Mouse (Mus musculus) embryo, embryonic 11.5 days (tissue): ENCODE results near the gene Nanos1.

Source experiments
- DNase-seq: peaks from one replicate; pipeline ENCODE4 v3.0.0-alpha.2; 2012; ENCODE audit warnings: low read depth, low spot score

The Nanos1 gene

GRCm38 (mm10) chr19:60788214-60788960 lies 32.6 kb downstream of the Nanos1 start:
- no peak for DNase-seq

DNA sequence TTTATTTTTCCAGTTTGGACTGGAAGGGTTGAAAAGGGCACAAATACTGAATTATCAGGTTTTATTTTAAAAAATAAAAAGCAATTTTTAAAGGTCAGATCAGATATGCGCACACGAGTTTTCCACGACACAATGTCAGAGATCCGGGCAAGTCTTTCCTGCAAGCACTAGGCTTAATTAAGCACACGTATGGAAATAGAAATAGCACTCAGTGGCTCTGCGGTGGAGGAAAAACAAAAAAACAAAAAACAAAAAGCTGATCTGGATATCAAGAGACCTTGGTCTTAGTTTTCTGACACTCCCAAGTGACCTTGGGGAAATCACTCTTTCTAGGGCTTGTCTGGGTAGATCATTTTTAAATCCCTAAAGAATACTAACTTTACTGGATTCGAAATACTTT lies 33.7 kb downstream of the Nanos1 start:
- DNase-seq: no peak

DNA sequence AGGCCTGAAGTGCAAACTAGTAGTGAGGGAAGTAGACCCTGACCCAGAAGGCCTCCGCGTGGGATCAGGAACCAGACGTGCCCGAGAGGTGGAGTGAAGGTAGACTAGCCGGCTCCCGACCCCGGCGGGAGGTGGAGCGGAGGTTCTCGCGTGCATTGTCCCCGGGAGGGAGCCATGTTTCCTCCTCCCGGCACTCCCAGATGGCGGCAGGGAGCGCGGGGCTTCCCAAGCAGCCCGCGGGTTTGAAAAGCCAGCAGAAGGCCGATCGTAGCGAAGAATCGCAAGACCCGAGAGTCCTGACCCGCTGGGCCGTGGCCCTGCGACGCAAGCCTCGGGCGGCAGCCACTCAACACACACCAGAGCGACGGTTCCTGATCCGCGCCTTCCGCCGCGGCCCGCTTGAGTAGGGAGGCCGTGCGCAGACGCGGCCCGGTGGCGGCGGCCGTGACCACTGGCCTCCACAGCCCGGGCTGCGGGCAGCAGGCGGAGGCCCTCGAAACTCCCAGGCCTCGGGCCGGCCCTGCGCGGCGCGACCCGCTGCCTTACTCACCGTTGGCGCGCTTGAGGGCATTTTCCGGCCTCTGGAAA lies 34.2 kb downstream of the Nanos1 start:
- peak; percentile 37 for DNase-seq

DNA sequence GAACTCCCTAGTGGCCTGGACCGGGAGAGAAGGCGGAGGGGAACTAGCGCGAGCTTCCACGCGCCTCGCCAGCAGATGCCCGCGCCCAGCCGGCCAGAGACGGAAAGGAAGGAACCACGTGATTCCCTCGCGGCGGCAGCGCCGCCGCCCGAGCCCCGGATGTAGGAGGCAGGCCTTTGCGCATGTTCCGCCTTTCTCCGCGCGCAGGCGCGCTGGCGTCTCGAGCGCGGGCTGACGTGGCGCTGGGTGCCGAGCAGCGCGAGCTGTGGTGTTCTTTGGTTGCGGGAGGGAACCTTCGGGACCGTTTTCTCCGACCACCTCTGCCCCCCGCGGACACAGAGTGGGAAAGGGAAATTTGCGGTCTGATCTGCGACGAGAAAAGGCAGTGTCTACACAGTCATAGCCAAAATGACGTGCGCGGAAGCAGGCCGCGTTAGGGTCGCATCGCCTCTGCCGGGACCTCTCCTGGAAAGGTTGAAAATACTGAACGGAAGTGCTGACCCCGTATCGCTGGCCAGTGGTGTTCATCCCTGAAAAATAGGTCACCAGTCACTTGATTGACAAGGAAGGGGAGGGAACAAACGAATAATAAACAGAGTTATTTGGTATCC lies 34.9 kb downstream of the Nanos1 start, which contains the start of gene Eif3a:
Gene Eif3a (minus strand): TSS at position 108 of the 611 bp plus-strand sequence.
- peak; percentile 92 for DNase-seq

DNA sequence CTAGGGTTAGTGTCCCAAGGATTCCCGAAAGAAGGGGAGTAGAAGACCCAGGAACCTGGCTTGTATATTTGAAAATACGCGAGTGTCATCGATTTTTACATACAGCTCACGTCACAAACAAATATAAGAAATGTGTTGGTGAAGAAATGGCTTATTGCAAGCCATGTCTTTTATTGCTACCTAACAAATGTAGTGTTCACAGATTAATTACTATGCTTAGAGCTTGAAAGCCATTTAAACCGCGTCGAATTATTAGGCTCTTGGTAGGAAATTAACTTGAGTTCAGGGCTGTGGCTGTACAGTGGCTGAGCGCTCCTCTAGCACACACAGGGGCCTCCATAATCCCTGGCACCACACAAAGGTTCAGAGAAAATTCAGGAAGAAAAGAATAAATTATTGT lies 35.4 kb downstream of the Nanos1 start:
- DNase-seq: no peak

- DNase-seq: no peak
Measured at GRCm38 (mm10) chr19:60793170-60793707, 37.5 kb downstream of the Nanos1 start.

- DNase-seq: no peak
Measured at GRCm38 (mm10) chr19:60795244-60795643, 39.5 kb downstream of the Nanos1 start.

DNA sequence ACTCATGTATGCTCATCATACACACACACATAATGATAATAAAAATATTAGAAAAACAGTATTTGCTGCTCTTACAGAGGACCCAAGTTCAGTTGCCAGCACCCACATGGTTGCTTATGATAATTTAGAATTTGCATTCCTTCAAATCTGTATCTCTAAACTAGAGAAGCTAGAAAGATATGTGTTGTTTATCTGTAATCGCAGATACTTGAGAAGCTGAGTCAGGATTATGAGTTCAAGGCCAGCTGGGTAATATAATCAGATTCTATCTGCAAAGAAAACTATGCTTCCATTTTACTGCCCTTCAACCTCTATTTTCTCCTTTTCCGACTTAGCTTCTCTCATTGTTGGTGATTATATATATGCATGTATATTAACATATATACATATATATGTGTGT lies 41.6 kb downstream of the Nanos1 start:
- no peak for DNase-seq

DNA sequence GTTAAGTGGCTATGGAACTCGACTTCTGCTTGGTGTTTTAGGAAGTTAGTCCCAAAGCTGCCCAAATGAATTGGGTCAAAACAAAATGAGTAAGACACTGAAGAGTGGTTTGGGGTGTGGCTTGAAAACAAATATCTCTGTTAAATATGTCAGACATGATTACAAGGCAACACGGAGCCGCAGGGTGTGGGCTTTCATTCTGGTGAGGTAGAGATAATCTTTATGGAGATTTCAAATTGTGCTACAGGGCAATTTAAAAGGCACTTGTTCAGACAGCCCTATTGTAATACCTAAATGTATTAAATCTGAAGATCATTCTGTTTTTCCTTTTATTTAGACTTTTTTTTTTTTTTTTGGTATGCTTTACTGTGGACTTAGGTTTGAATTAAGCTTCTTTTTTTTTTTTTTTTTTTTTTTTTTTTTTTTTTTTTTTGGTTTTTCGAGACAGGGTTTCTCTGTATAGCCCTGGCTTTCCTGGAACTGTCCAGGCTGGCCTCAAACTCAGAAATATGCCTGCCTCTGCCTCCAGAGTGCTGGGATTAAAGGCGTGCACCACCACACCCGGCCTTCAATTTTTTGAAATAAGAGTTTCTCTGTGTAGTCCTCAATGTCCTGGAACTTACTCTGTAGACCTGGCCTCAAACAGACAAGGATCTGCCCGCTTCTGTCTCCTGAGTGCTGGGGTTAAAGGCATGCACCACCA lies 44.2 kb downstream of the Nanos1 start:
- no peak for DNase-seq

DNA sequence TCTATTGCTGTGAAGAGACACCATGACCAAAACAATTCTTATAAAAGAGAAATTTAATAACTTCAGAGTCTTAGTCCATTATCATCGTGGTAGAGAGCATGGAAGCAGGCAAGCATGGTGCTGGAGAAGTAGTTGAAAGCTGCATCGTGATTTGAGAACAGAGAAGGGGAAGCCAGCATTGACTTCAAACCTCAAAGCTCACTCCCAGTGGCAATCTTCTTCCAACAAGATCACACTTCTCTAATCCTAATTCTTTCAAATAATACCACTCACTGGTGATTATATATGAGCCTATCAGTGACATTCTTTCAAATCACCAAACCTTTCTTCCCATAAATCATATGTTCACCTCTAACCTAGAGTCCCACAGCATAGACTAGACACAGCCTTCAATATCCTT lies 49.1 kb downstream of the Nanos1 start:
- no peak for DNase-seq
